Mouse (Mus musculus) C2C12 (cell line): ENCODE results near the gene Timp2.

Experiments used
- CEBPB ChIP-seq: IDR thresholded peaks from one replicate; pipeline ENCODE4 v1.6.1; 2011; ENCODE audit warnings: low read depth, mild to moderate bottlenecking, control low read depth, moderate library complexity
- CTCF ChIP-seq: IDR thresholded peaks from one replicate; pipeline ENCODE4 v1.5.1; 2011; ENCODE audit not compliant: control insufficient read depth, insufficient read depth, insufficient read length
- FOSL1 ChIP-seq: IDR thresholded peaks from one replicate; pipeline ENCODE4 v1.8.0; 2011; ENCODE audit warnings: mild to moderate bottlenecking, low read length; ENCODE audit not compliant: poor library complexity, insufficient read depth, severe bottlenecking
- MAX ChIP-seq: IDR thresholded peaks from one replicate; pipeline ENCODE4 v1.6.1; 2011; ENCODE audit warnings: mild to moderate bottlenecking, control low read depth
- MYOG ChIP-seq: IDR thresholded peaks from one replicate; pipeline ENCODE4 v1.6.1; 2011; ENCODE audit not compliant: control insufficient read depth, insufficient read length; ENCODE audit errors: extremely low read depth
- USF1 ChIP-seq: IDR thresholded peaks from one replicate; pipeline ENCODE4 v1.6.1; 2011; ENCODE audit warnings: low read depth, mild to moderate bottlenecking, control low read depth, moderate library complexity

DNA sequence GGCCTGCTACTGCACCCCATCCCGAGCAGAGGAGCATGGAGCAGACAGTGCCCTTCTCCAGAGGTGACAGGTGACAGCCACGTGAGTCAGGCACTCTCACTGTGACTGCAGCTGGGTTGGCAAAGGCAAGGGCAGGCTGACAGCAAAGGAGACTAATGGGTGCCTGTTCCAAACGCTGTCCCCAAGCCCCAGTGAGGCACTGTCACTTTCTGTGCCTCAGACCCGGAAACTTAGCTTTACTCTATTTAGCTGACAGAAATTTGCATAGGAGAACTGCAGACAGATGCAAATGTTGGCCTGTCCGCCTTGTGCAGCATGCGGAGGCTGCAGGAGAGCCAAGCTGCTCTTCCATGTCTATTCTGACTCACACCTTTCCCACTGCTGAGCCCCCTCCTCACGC lies 79.2 kb downstream of the Timp2 start:
- TF ChIP-seq CTCF (no peak), MYOG (no peak), CEBPB (no peak), MAX (no peak), FOSL1 (no peak), USF1 (no peak)
